Mouse (Mus musculus): ENCODE data around the gene Vps33a.

DNA sequence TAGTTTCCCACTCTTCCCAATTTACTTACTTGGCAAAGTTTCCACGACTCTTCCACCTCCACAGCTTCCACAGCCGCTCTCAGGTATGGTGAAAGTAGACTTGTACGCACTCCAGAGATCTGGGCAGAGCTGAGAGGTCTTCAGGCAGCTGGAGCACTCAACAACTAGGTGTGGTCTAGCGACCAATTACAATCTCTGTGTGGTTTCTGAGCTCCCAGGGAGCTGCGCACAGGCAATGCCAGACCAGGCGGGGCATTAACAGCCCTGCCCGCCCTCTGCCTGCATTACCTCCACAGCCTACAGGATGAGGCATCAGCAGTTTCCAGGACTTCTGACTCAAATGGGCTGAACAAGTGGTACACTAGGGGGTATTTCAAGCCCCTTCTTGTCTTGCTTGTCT, 47.6 kb downstream of the Vps33a start, which contains the start of gene Gm49027:
- TF ChIP-seq CTCF (IDR thresholded peaks at IDR 0.05; ENCODE audit: insufficient read depth, low read length) (no peak), POLR2A (IDR thresholded peaks at IDR 0.05; ENCODE audit: borderline replicate concordance, extremely low read depth, low read depth, low read length) (no peak)
